Mouse (Mus musculus) erythroblast, embryonic 14.5 days (primary cell): ENCODE measurements around the gene Gm10964. TPM values are rescaled to one million over a fixed set of nuclear protein-coding genes. Genes with fewer than 3 reads are reported as not detected.

Experiments
- H3K27me3 ChIP-seq: 2 replicates; pipeline ENCODE4 v1.6.1; 2012; ENCODE audit warnings: inconsistent platforms; ENCODE audit not compliant: control insufficient read depth
- H3K36me3 ChIP-seq: 2 replicates; pipeline ENCODE4 v1.6.1; 2012; ENCODE audit warnings: mild to moderate bottlenecking, inconsistent platforms; ENCODE audit not compliant: control insufficient read depth
- H3K4me1 ChIP-seq: 2 replicates; pipeline ENCODE4 v1.6.1; 2012; ENCODE audit warnings: inconsistent platforms; ENCODE audit not compliant: control insufficient read depth
- H3K4me3 ChIP-seq: replicated peaks from 2 replicates; pipeline ENCODE3; 2012; ENCODE audit warnings: moderate library complexity, mild to moderate bottlenecking, inconsistent platforms
- H3K9me3 ChIP-seq: 2 replicates; pipeline ENCODE4 v1.6.1; 2012; ENCODE audit warnings: low read length, inconsistent platforms, mixed read lengths; ENCODE audit not compliant: control insufficient read depth
- GATA1 ChIP-seq: IDR thresholded peaks from 2 replicates; pipeline ENCODE4 v1.6.1; 2012; ENCODE audit warnings: low read length, inconsistent platforms, mixed read lengths
- TAL1 ChIP-seq: IDR thresholded peaks from 3 replicates; pipeline ENCODE4 v1.6.1; 2012; ENCODE audit warnings: low read length, inconsistent platforms, mixed read lengths
- polyA plus RNA-seq: library from polyadenylated mRNA; stranded (reverse); fragments of >175 nt; gene quantifications from 2 replicates; pipeline ENCODE4 v1.2.3, GENCODE M21; 2012

Gene Gm10964
- polyA plus RNA-seq, 1 experiment, result not detected

DNA sequence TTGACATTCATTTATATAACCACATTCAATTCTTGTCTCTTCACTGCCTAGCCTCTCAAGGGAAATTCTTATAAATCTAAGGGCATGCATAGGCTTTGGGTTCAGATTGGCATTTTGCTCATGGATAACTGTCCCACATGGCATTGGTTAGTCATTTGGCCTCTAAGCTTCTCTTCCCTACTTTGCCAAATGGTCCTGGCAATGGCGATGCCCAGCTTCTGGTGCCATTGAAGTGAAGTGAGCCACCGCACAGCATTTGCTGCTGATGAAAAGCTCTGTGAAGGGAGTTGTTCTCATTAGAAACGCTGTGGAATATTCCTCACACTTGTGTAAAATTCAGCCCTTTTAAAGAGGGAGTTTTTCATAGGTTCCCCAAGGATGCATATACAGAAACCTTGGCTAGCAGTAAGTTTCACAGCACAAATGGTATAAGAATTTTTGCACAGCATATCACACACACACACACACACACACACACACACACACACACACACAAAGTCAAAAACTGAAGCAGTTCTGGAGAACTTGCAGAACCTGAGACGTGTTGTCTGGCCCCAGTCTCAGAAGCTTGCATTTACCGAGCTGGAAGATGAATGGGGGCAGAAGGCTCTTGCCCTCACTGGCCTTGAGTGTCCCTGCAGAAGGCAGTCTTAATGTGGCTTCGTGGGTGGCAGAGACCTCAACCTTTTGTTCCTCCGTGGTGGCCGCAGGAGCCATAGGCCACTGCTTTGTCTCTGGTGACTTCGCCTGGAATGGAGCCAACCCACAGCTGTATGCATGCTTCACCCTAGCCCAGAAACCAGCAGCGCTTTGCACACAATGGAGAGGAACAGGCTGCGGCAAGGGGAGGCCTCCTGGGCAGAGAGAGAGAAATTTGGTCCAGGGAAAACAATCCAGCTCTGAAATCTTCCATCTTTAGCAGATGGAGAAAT is 23.1 kb upstream of the Gm10964 start:
- no peaks in the 10 kb centered on the region for H3K4me1 ChIP-seq
- TF ChIP-seq GATA1 (no peak), TAL1 (no peak)
- no peak overlapping the region for H3K4me3 ChIP-seq
- no peaks in the 10 kb centered on the region for H3K27me3 ChIP-seq
- H3K36me3 ChIP-seq, result no peaks in the 10 kb centered on the region
- no peaks in the 10 kb centered on the region for H3K9me3 ChIP-seq

DNA sequence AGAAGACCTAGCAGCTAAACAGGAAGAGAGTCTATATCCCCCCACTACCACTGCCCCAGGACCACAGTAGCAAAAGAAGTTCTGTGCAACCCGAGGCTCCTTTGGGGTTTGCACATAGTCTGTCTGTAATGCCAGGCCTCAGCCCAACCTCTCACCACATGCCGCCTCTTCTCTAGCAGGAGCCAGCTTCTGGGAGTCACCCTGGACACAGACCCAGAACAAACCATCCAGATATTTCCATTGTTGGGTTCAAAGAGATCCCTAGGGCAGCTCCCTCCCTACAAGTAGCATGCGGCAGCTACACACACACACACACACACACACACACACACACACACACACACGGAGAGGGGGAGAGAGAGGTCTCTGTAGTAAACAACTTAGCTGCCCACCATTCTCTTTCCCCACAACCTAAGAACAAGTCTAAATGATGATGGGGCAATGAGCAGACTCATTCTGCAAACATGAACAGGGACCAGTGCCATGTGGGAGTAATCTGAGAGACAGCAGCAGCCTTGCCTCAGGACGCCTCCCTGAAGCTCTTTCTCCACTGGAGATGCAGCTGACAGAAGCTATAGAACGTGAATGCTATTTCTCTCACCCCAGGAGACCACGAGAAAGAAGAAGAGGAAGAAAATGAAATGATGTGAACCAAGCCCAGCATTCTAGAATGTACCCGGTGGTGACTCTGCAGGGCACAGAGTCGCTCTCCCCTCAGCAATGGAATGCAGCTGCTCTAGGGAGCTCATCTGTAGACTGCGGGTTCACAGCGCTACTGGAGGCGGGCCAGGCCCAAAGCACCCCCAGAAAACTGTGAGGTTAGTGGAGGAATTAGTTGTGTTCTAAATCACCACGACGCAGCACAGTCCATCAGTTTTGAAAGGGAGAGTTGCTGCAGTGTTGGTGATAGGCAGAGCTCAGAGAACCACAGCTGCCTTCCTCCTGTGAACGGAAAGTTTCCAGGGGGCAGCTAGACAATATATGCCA is 22.1 kb upstream of the Gm10964 start:
- Histone ChIP-seq H3K4me1 (no peaks in the 10 kb centered on the region), H3K9me3 (no peaks in the 10 kb centered on the region), H3K27me3 (no peaks in the 10 kb centered on the region), H3K4me3 (no peak overlapping the region), H3K36me3 (no peaks in the 10 kb centered on the region)
- TF ChIP-seq TAL1, result no peak
- no peak for TF ChIP-seq GATA1

DNA sequence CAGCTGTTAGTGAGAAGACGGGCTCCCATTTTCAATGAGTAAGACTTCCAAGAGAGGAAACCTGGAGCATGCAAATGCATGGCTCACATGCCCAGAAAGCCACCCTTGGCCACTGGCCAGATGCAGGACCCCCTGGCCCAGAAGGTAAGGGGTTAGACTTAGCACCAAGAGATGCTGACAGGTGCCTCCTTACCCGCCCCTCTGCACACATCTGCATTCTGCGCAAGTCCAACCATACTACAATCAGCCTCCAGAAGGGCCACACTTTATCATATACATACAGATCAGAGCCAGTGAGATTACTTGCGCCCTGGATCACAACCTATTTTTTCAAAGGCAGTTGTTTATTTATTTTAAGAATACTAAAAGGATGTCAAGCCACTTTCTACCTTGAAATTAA is 20.4 kb upstream of the Gm10964 start:
- TF ChIP-seq TAL1, result no peak
- no peak for TF ChIP-seq GATA1
- no peak overlapping the region for H3K4me3 ChIP-seq
- H3K27me3 ChIP-seq, result no peaks in the 10 kb centered on the region
- no peaks in the 10 kb centered on the region for H3K36me3 ChIP-seq
- H3K9me3 ChIP-seq, result no peaks in the 10 kb centered on the region
- H3K4me1 ChIP-seq, result no peaks in the 10 kb centered on the region

DNA sequence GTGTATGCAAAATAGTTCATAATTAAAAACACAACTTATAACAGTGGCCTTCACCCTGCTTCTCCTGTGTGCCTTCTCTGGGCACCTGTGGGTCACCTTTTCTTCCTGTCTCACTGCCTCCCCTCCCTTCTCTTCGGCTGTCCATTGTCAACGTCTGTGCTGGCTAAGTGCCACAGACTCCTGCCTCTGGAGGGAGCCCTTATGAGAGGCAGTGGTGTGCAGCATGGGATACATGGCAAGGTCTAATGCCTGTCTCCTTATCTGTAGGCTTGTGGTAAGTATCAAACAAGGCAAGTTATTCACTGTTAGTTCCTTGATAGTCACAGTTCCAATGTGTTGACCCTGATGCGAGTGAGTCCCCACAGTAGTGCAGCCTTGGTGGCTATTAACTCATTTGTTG is 15.0 kb upstream of the Gm10964 start:
- no peaks in the 10 kb centered on the region; the same call in 1 of the 2 replicates for H3K4me1 ChIP-seq
- TF ChIP-seq TAL1 (no peak), GATA1 (no peak)
- H3K27me3 ChIP-seq, result peaks cover 2% of the 10 kb centered on the region; the same call in 1 of the 2 replicates
- H3K4me3 ChIP-seq, result no peak overlapping the region
- H3K9me3 ChIP-seq, result no peaks in the 10 kb centered on the region
- H3K36me3 ChIP-seq, result no peaks in the 10 kb centered on the region

DNA sequence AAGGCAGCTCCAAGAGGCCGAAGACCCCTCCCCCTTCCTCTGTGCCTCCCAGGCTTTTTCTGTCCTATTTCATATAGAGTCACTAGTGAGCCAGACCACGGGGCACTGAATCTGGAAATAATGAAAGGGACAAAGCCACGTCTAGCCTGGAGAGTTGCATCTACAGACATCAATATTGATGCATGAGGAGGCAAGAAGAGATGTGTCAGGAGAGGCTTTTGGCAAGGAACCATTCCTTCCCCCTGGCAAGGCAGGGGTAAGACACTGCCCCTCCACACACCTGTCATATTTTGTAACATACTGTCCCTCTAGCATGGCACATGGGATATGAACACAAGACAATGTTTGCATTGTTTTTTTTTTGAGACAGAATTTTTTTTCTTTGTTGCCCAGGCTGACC is 12.5 kb upstream of the Gm10964 start:
- H3K4me3 ChIP-seq, result no peak overlapping the region
- H3K36me3 ChIP-seq, result no peaks in the 10 kb centered on the region
- H3K4me1 ChIP-seq, result peaks cover 6% of the 10 kb centered on the region
- no peaks in the 10 kb centered on the region for H3K9me3 ChIP-seq
- peaks cover 2% of the 10 kb centered on the region; the same call in 1 of the 2 replicates for H3K27me3 ChIP-seq
- TF ChIP-seq GATA1 (no peak), TAL1 (no peak)

DNA sequence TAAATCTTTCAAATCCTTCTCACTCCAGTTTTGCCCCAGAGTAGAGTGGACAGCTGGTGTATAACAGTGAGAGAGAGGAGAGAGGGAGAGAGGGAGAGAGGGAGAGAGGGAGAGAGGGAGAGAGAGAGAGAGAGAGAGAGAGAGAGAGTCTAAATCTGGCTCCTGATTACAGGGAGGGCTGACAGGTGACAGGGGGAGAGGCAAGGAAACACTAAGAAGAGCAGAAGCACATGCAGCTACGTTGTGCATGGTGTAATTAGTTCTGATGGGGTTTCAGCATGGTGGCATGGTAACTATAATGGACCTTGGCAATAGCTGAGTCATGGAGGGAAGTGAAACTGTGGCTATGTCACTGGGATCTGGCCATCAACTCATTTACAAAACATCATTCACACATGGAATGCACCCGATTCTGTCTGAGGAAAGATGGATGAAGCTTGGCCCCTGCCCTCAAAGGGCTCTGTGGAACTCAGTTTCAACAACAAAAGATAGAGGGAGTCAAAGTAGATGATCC is 11.3 kb upstream of the Gm10964 start:
- H3K9me3 ChIP-seq, result no peaks in the 10 kb centered on the region
- peaks cover 6% of the 10 kb centered on the region for H3K4me1 ChIP-seq
- H3K27me3 ChIP-seq, result peaks cover 2% of the 10 kb centered on the region; the same call in 1 of the 2 replicates
- no peaks in the 10 kb centered on the region for H3K36me3 ChIP-seq
- TF ChIP-seq TAL1 (no peak), GATA1 (no peak)
- H3K4me3 ChIP-seq, result no peak overlapping the region

DNA sequence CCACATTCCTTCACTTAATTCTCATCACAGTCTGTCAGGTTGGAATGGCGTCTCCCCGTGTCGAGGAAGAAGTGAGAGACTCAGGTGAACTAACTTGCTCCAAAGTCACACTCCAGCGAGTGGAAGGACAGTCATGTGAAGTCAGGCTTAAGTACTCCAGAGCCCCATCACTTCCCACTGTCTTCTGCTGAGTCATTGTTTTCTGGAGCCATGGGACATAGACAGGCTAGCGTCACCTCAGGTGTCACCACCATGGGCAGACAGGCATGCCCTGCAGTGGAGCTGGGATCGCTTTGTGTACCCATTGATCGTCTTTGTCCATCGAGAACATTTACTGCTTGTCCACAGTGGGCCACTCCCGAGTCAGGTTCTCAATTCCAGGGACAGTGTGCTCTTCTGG is 9.3 kb upstream of the Gm10964 start:
- TF ChIP-seq GATA1 (no peak), TAL1 (no peak)
- Histone ChIP-seq H3K4me1 (peaks cover 6% of the 10 kb centered on the region), H3K9me3 (no peaks in the 10 kb centered on the region), H3K27me3 (peaks cover 2% of the 10 kb centered on the region; the same call in 1 of the 2 replicates), H3K36me3 (peaks cover 8% of the 10 kb centered on the region), H3K4me3 (no peak overlapping the region)

DNA sequence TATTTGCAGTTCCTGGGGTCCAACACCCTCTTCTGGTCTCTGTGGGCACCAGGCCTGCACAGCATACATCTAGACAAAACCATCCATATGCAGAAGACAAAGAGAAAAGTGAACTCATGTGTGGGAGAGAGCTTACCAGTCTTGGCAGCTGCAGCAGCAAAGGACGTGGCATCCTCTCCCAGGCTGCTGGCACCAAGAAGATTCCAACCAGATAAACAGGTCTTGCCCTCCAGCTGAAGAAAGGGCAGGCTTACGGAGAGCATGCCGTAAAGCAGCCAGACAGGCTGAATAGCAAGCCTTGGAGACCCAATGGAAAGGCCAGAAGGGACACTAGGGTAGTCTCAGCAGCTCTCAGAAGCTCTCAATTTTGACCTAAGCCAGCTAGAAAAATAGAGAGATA is 7.0 kb upstream of the Gm10964 start:
- H3K9me3 ChIP-seq, result no peaks in the 10 kb centered on the region
- peaks cover 31% of the 10 kb centered on the region for H3K36me3 ChIP-seq
- H3K27me3 ChIP-seq, result peaks cover 2% of the 10 kb centered on the region; the same call in 1 of the 2 replicates
- H3K4me1 ChIP-seq, result peaks cover 6% of the 10 kb centered on the region
- no peak overlapping the region for H3K4me3 ChIP-seq
- TF ChIP-seq GATA1, result no peak
- no peak for TF ChIP-seq TAL1

DNA sequence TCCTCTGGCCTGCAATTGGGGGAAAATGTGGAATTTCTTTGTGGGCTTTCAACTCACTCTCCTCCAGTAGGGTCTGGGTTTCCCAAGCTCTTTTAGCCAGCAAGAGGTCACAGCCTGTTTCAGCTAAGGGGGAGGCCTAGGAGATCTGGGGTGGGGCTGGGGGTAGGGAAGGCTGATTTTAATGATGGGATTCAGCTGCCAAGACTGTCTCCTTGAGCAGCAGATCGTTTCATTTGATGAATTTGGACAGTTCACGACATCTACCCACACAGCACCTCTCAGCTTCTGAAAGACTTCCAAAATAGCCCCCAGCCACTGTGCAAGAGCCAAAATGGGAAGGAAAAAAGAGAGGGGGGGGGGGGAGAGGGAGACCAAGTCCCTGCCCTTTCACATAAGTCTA is 6.0 kb upstream of the Gm10964 start:
- TF ChIP-seq GATA1 (no peak), TAL1 (no peak)
- H3K9me3 ChIP-seq, result no peaks in the 10 kb centered on the region
- H3K4me1 ChIP-seq, result peaks cover 12% of the 10 kb centered on the region
- H3K4me3 ChIP-seq, result no peak overlapping the region
- H3K27me3 ChIP-seq, result no peaks in the 10 kb centered on the region
- H3K36me3 ChIP-seq, result peaks cover 41% of the 10 kb centered on the region
